Comparison of ENCODE assay signal across 23 mouse cellular contexts in genomic region chr4:42898914-42899313, GRCm38 (mm10). TPM values are rescaled to one million over a fixed set of nuclear protein-coding genes. Genes with fewer than 3 reads are reported as not detected.
"Had no signal": no experiment of that assay in that cellular context is flagged by ENCODE, and none has a peak within 500 bp of the region (broad histone marks: within the 10 kb centered on the region; RNA-seq: fewer than 3 reads in every experiment).

No protein-coding gene starts in this region.

- H3K27ac ChIP-seq: lung, embryonic 15.5 days; macrophage; midbrain, embryonic 12.5 days; neural tube, embryonic 12.5 days had no signal

- H3K9me3 ChIP-seq: lung, embryonic 15.5 days; megakaryocyte, embryonic 14.5 days; midbrain, embryonic 12.5 days; neural tube, embryonic 12.5 days had no signal

- H3K4me1 ChIP-seq: lung, embryonic 15.5 days; megakaryocyte, embryonic 14.5 days; midbrain, embryonic 12.5 days; neural tube, embryonic 12.5 days had no signal

- H3K27me3 ChIP-seq: lung, embryonic 15.5 days; neural tube, embryonic 12.5 days had no signal

- H3K4me3 ChIP-seq: lung, embryonic 15.5 days; megakaryocyte, embryonic 14.5 days; midbrain, embryonic 12.5 days; neural tube, embryonic 12.5 days had no signal

- H3K36me3 ChIP-seq: lung, embryonic 15.5 days; midbrain, embryonic 12.5 days; neural tube, embryonic 12.5 days had no signal

- DNase-seq: liver, postnatal 0 days; lung, adult 2 months; lung, postnatal 14 days; lung, postnatal 36 days; midbrain, embryonic 14.5 days; retina, postnatal 1 day; right cerebral cortex, adult 18-20 months; right cerebral cortex, postnatal 25 days; right cerebral cortex, postnatal 4 days; spleen, adult 18-20 months; thymus, adult 18-20 months; thymus, postnatal 14 days; thymus, postnatal 36 days had no signal

- ATAC-seq: liver, postnatal 0 days; lung, postnatal 0 days had no signal

- H3K9ac ChIP-seq: liver, postnatal 0 days; lung, embryonic 15.5 days; midbrain, embryonic 12.5 days; neural tube, embryonic 12.5 days had no signal

- H3K4me2 ChIP-seq: lung, embryonic 15.5 days; midbrain, embryonic 12.5 days; neural tube, embryonic 12.5 days had no signal

RNA-seq across cellular contexts. Expression of gene Phf24, which starts 17.5 kb away (rescaled TPM):
- polyA plus RNA-seq: macrophage had no signal

RNA-seq across cellular contexts. Expression of gene Fam205c, which starts 24.9 kb away (rescaled TPM):
- polyA plus RNA-seq: lung, adult 2 months; lung, postnatal 0 days; macrophage; small intestine, adult 2 months had no signal

RNA-seq across cellular contexts. Expression of gene Gm12394, which starts 42.3 kb away (rescaled TPM):
- polyA plus RNA-seq: lung, adult 2 months; macrophage; small intestine, adult 2 months; stomach, embryonic 14.5 days had no signal

RNA-seq across cellular contexts. Expression of gene Fam205a1, which starts 45.2 kb away (rescaled TPM):
- polyA plus RNA-seq: lung, adult 2 months; lung, embryonic 15.5 days; lung, postnatal 0 days; macrophage; midbrain, embryonic 14.5 days; midbrain, postnatal 0 days; small intestine, adult 2 months; thymus, postnatal 0 days had no signal
